Mouse (Mus musculus): ENCODE results near the gene Slc25a44.
A peak's percentile ranks its signal among the peaks of the same experiment; 100 is the strongest.

Slc25a44 gene

DNA sequence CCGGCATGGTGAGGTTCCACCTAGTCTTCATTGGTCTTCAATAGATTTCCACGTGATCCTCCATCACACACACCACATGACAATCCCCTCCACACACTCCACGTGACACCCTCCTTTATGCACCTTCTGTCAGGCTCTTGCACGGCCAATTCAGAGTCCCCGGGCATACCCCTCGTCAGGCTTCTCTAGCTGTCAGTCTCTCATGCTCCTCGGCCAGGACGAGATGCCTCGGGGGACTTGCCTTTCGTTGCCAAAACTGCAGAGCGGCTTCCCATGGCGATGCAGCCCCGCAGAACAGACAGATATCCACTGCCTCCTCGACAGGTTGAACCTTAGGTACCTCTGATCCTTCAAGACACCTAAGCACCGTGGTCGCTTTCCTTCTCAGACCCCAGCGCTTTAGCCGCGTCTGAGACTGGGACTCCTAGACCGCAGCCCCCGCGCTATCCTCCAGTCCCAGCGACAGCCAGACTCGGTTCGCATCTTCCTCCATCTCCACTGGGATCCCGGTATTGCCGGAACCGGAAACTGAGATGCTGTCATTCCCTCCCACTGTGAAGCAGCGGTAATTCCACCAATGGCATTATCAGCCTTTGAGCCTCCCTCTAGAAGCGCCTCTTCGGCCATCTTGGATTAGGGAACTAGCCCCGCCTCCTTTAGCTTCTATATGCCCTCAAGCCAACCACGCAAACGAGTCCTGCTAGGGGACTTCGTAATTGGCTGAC, at the start of gene Slc25a44:
TSS of gene Slc25a44 (minus strand) at position 535 of the 725 bp plus-strand sequence.
- peak; percentile 76 to 92 for DNase-seq (ENCODE audit: low spot score in 2 of 2)

GRCm38 (mm10) chr3:88473571-88473970, 48.6 kb upstream of the Slc25a44 start:
- DNase-seq (ENCODE audit: low spot score in 2 of 2): no peak

- DNase-seq (ENCODE audit: low spot score in 2 of 2): no peak
Measured at GRCm38 (mm10) chr3:88473020-88473419, 48.1 kb upstream of the Slc25a44 start.

DNA sequence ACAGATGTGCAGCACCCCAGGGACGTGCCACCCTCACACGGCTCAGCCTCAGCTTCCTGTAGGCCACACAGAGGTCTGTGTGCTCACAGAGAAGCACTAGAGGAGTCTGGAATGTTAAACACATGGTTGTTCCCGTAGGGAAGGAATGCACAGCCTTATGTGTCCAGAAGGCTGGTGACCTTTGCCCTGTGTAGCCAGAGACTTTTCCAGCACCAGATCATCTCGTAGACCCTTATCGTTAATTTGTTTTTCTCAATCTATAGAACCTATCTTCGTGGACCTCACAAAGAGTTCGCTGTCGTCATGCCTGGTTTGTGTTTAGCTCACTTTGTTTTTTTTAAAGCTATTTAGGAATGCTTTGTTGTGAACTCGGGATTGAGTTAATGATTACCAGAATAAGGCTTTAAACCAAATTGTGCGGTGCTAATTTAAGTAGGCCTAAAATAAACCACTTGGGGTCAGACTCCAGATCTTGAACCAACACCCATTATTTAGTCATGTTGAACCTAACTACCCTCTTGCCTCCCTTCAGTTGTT, 46.1 kb upstream of the Slc25a44 start:
- DNase-seq (ENCODE audit: low spot score in 2 of 2): no peak

- DNase-seq (ENCODE audit: low spot score in 2 of 2): no peak
Measured at GRCm38 (mm10) chr3:88469466-88469865, 44.5 kb upstream of the Slc25a44 start.

- DNase-seq (ENCODE audit: low spot score in 2 of 2): peak; percentile 93 to 94
Measured at GRCm38 (mm10) chr3:88467116-88467824, 42.3 kb upstream of the Slc25a44 start.

DNA sequence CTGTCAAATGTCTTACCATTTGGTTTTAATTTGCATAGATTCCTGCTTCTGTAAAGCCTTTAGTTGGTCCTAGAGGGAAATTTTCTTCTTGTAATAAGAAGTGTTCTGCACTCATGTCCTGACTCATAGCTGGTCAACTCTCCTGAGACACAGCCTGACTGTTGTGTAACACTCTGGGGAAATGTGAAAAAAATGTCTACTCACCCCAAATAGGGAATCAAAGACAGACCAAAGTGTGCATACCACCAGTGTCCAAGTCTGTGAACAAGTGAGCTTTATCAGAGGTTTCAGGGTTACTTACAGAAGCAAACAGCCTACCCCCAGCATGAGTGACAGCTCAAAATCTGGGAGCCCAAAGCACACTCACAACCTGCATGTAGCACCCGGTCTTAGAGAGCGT, 40.2 kb upstream of the Slc25a44 start:
- no peak for DNase-seq (ENCODE audit: low spot score in 2 of 2)

- no peak for DNase-seq (ENCODE audit: low spot score in 2 of 2)
Measured at GRCm38 (mm10) chr3:88464425-88464824, 39.5 kb upstream of the Slc25a44 start.

GRCm38 (mm10) chr3:88460983-88461696, 36.2 kb upstream of the Slc25a44 start, which contains the start of gene Sema4a:
Sema4a (minus strand) TSS chr3:88461182.
- DNase-seq (ENCODE audit: low spot score in 2 of 2): no peak

- DNase-seq (ENCODE audit: low spot score in 2 of 2): no peak
Measured at GRCm38 (mm10) chr3:88460029-88460428, 35.1 kb upstream of the Slc25a44 start.

DNA sequence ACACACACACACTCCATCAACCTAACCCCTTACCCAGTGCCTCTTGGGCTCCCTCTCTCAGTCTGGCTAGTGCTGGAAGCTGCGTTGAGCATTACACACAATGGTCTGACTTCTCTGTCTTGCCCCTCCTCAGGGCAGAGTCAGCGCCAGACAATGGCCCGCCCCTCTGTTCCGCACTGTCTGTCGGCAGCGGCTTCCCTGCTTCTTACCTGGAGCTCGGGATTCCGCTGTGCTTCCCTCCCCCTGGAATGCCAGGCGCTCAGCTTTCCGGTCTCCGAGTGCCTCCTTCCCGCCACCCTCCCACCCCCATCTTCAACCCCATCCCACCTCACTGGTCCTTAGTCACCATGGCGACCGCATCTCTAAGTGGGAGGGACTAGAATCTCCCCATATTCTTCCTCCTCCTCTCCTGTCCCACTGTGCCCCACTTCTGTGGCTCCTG, 33.9 kb upstream of the Slc25a44 start:
- DNase-seq (ENCODE audit: low spot score in 2 of 2): no peak

DNA sequence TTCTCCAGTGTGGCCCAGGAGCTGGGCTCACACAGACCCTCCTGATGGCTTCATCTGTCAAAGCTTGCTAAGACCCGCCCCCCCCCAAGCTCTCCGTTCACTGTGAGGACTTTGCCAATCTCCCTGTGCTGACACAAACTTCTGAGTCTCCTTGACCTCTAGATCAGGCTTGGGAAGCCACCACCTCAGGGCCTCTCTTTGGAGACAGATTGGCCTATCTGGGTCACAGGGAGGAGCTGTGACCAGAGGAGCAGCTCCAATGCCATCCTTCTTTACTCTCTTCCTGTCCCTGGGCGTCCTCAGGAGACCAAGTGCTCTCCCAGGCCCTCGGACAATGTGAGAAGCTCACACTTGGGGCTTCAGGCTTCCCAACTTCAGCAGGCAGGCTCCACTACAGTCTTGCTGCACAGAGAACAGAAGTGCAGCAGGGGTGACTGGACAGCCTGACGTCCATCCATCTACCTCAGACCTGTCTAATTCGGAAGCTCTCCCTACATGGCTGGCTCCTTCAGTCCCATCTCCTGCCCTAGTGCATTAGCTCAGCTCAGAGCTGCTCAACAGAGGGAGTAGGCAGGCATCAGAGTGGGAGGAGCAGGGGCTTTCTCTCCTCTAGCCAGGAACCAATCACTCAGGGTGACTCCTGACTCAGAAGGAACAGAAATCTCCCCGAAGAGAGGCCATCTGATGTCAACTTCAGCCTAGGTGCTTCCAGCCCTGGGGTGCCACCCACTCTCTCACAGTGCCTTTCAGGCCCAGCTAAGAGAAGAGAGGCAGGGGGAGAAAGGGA, 32.0 kb upstream of the Slc25a44 start:
- DNase-seq (ENCODE audit: low spot score in 2 of 2): no peak

DNA sequence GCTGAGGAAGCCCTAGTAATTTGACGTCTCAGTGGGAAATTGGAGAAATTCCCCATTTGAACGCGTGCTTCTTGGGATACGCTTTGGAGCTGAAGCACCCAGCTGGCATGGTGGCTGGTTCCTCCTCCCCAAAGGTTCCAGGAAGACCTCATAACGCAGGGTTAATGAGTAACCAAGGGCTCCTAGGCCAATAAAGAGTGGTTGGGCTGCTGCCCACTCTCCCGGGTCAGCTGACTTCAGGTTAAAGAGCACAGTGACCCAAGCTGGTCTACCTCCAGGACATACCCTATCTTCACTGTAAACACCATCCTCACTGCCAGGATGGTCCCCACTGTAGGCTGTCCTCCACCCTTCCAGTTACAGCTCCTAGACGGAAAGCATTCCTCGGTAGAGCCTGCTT, 31.4 kb upstream of the Slc25a44 start:
- no peak for DNase-seq (ENCODE audit: low spot score in 2 of 2)

DNA sequence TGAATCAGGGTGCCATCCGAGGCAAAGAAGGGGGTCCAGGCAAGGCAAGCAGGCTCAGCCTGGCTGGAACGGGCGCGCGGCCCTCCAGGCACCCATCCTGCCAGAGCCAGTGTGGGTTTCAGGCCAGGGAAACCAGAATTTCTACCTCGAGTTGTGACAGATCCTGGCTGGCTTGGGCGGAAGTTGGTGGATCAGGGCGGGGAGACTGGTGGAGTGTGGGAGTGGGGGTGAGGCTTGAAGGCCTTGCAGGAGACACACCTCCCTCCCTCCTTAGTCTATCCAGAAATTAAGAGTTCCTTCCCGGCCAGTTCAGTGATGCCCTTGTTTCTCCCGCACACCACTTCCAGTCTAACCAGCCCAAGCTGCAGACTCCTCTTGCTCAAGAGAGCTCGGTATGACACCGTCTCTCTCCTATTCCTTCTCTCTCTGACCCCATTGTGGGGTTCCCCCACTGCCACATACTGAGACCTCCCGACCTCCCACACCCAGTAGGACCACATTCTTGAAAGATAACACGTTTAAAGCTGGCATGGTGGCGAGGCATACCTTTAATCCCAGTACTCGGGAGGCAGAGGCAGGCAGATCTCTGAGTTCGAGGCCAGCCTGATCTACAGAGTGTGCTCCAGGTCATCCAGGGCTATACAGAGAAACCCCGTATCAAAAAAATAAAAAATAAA, 30.8 kb upstream of the Slc25a44 start:
- DNase-seq (ENCODE audit: low spot score in 2 of 2): no peak

GRCm38 (mm10) chr3:88454762-88455587, 30.0 kb upstream of the Slc25a44 start:
- DNase-seq (ENCODE audit: low spot score in 2 of 2): no peak

- no peak for DNase-seq (ENCODE audit: low spot score in 2 of 2)
Measured at GRCm38 (mm10) chr3:88453986-88454385, 29.0 kb upstream of the Slc25a44 start.

GRCm38 (mm10) chr3:88453369-88453768, 28.4 kb upstream of the Slc25a44 start:
- no peak for DNase-seq (ENCODE audit: low spot score in 2 of 2)

- DNase-seq (ENCODE audit: low spot score in 2 of 2): no peak
Measured at GRCm38 (mm10) chr3:88452716-88453115, 27.8 kb upstream of the Slc25a44 start.

- no peak for DNase-seq (ENCODE audit: low spot score in 2 of 2)
Measured at GRCm38 (mm10) chr3:88452246-88452645, 27.3 kb upstream of the Slc25a44 start.

All from cerebellum, postnatal 4 days (tissue).